Mouse (Mus musculus): ENCODE data around the gene Abca7. TPM values are rescaled to one million over a fixed set of nuclear protein-coding genes. Genes with fewer than 3 reads are reported as not detected.

Abca7 gene
- total RNA-seq, 2 experiments from 2014 or later: 10.7 to 11.0 TPM

- H3K27ac ChIP-seq: no peak overlapping the region
Measured at GRCm38 (mm10) chr10:79977324-79977723, 19.0 kb upstream of the Abca7 start.

GRCm38 (mm10) chr10:79978061-79978460 is 18.2 kb upstream of the Abca7 start:
- Histone ChIP-seq H3K4me3 (no peak overlapping the region), H3K27ac (no peak overlapping the region)
- no peak for DNase-seq (ENCODE audit: low spot score in 2 of 2)
- TF ChIP-seq CTCF (conservative IDR thresholded peaks at IDR 0.05): no peak

More at GRCm38 (mm10) chr10:79977324-79977723, 19.0 kb upstream of the Abca7 start:
- DNase-seq (ENCODE audit: low spot score in 2 of 2): no peak
- H3K4me3 ChIP-seq: no peak overlapping the region
- no peak for TF ChIP-seq CTCF (conservative IDR thresholded peaks at IDR 0.05)

- Histone ChIP-seq H3K4me3 (no peak overlapping the region), H3K27ac (no peak overlapping the region)
- no peak for TF ChIP-seq CTCF (conservative IDR thresholded peaks at IDR 0.05)
- no peak for DNase-seq (ENCODE audit: low spot score in 2 of 2)
Measured at GRCm38 (mm10) chr10:79979401-79980155, 16.7 kb upstream of the Abca7 start.

GRCm38 (mm10) chr10:79983205-79983604 is 13.1 kb upstream of the Abca7 start:
- TF ChIP-seq CTCF (conservative IDR thresholded peaks at IDR 0.05): no peak
- no peak for DNase-seq (ENCODE audit: low spot score in 2 of 2)
- peak overlapping the region; percentile 81 for H3K4me3 ChIP-seq
- peak overlapping the region; percentile 92 for H3K27ac ChIP-seq

GRCm38 (mm10) chr10:79983670-79984069 is 12.6 kb upstream of the Abca7 start:
- peak overlapping the region; percentile 81 for H3K4me3 ChIP-seq
- TF ChIP-seq CTCF (conservative IDR thresholded peaks at IDR 0.05): no peak
- H3K27ac ChIP-seq: peak overlapping the region; percentile 92

GRCm38 (mm10) chr10:79984195-79984816 is 12.0 kb upstream of the Abca7 start, which contains the start of gene Tmem259:
TSS of gene Tmem259 (minus strand) at chr10:79984330.
- peak; percentile 79 for TF ChIP-seq CTCF (conservative IDR thresholded peaks at IDR 0.05)
- peak; percentile 74 to 78 for DNase-seq (ENCODE audit: low spot score in 2 of 2)
- H3K27ac ChIP-seq: peak within 1 kb of the TSS; percentile 99
- H3K4me3 ChIP-seq: peak within 1 kb of the TSS; percentile 81

More at GRCm38 (mm10) chr10:79983670-79984069, 12.6 kb upstream of the Abca7 start:
- DNase-seq (ENCODE audit: low spot score in 2 of 2): peak in 1 of 2 experiments; percentile 61

- TF ChIP-seq CTCF (conservative IDR thresholded peaks at IDR 0.05): no peak
- H3K27ac ChIP-seq: peak overlapping the region; percentile 99
- peak; percentile 93 to 98 for DNase-seq (ENCODE audit: low spot score in 2 of 2)
- peak overlapping the region; percentile 79 for H3K4me3 ChIP-seq
Measured at GRCm38 (mm10) chr10:79984871-79985270, 11.4 kb upstream of the Abca7 start.

GRCm38 (mm10) chr10:79985334-79986231 is 10.7 kb upstream of the Abca7 start:
- no peak for TF ChIP-seq CTCF (conservative IDR thresholded peaks at IDR 0.05)
- peak; percentile 51 to 61 for DNase-seq (ENCODE audit: low spot score in 2 of 2)
- Histone ChIP-seq H3K27ac (peak overlapping the region; percentile 99), H3K4me3 (peak overlapping the region; percentile 79)

- peak overlapping the region; percentile 99 for H3K27ac ChIP-seq
- no peak for TF ChIP-seq CTCF (conservative IDR thresholded peaks at IDR 0.05)
- peak overlapping the region; percentile 79 for H3K4me3 ChIP-seq
Measured at GRCm38 (mm10) chr10:79986232-79986878, 9.9 kb upstream of the Abca7 start.

GRCm38 (mm10) chr10:79986963-79987362 is 9.3 kb upstream of the Abca7 start:
- DNase-seq (ENCODE audit: low spot score in 2 of 2): peak; percentile 79 to 88
- Histone ChIP-seq H3K4me3 (peak overlapping the region; percentile 20; the same call in 1 of the 2 replicates), H3K27ac (peak overlapping the region; percentile 99)
- peak; percentile 94 for TF ChIP-seq CTCF (conservative IDR thresholded peaks at IDR 0.05)

More at GRCm38 (mm10) chr10:79986232-79986878, 9.9 kb upstream of the Abca7 start:
- DNase-seq (ENCODE audit: low spot score in 2 of 2): no peak

- TF ChIP-seq CTCF (conservative IDR thresholded peaks at IDR 0.05): no peak
- H3K4me3 ChIP-seq: peak overlapping the region; percentile 54
- no peak for DNase-seq (ENCODE audit: low spot score in 2 of 2)
- H3K27ac ChIP-seq: peak overlapping the region; percentile 64
Measured at GRCm38 (mm10) chr10:79987771-79988505, 8.4 kb upstream of the Abca7 start.
